Mouse (Mus musculus): ENCODE measurements around the gene Cdca7.
A peak's percentile ranks its signal among the peaks of the same experiment; 100 is the strongest.

The Cdca7 gene

DNA sequence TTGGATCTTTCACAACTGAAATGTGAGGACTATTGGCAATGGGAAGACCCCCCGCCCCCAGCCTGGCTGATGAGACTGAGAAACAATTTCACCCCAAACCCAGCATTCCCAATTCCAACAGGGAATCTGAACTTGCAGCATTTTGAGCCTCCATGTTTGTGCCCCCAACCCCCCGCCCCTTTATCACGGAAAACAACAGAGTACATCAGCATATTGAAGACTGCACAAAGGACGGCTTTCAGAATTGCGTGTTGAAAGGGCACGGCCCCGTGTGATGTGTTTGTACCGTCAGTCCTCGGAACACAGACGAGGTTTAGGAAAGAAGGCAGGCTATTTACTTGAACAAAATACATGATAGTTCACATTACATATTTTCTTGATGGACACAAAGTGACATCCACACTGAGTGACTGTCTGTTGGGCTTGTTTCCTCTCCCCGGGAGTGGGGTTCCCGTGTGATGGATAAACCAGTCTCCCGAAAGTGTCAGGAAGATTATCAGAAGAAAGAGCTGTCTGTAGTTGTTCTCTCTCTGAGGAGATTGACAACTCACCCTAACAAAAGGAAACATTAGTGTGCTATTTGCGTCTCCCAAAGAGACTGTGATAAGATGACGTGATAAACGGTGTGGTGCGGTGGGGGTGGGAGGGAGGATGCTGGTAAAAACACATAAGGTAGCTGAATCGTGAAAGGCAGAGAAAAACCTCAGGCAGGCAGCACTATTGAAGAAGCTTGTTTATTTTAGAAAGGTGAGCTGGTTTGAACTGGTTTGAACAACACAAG, 32.1 kb downstream of the Cdca7 start:
- no peak for DNase-seq (ENCODE audit: low read depth, low spot score)
- H3K27me3 ChIP-seq (ENCODE audit: control insufficient read depth, insufficient read depth, low read length, poor library complexity, severe bottlenecking) = no peaks in the 10 kb centered on the region
- no peaks in the 10 kb centered on the region for H3K36me3 ChIP-seq (ENCODE audit: control insufficient read depth, insufficient read depth, low read length, poor library complexity, severe bottlenecking)

DNA sequence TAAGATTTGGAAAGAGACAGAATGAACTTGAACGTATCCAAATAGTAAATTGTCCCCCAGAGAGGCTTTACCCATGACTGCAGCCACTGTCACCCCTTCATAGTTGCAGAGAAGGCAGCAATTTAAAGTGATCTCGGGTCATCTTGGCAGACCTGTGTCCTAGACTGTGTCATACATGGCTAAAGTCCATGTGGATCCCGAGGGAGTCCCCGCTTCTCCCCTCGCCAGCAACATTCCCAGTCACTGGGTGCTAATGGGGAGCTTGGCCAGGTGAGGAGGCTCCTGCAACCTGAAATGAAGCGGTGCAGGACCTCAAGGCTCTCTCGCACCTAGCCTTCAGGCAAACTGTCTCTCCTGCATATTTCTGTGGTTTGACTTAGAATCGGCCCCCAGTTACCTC, 32.9 kb downstream of the Cdca7 start:
- Histone ChIP-seq H3K27me3 (ENCODE audit: control insufficient read depth, insufficient read depth, low read length, poor library complexity, severe bottlenecking) (no peaks in the 10 kb centered on the region), H3K36me3 (ENCODE audit: control insufficient read depth, insufficient read depth, low read length, poor library complexity, severe bottlenecking) (no peaks in the 10 kb centered on the region)
- no peak for DNase-seq (ENCODE audit: low read depth, low spot score)

DNA sequence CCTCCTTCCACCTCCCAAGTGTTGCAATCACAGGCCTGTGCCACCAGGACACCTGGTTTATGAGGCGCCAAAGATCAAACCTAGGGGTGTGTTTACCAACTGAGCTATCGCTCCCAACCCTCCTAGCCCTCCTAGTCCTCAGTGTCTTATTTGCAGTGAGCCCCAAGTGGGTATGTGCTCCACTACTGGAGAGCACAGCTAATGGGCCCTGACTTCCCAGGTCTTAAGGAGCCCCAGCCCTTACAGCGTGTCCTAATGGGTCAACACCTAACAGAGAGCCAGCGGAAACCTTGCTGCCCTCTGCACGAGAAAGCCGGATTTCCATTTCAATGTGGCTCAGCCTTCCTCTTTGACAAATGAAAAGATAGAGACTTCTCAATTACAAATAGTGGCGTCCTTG, 39.6 kb downstream of the Cdca7 start:
- DNase-seq (ENCODE audit: low read depth, low spot score) = no peak
- Histone ChIP-seq H3K27me3 (ENCODE audit: control insufficient read depth, insufficient read depth, low read length, poor library complexity, severe bottlenecking) (no peaks in the 10 kb centered on the region; the same call in 1 of the 2 replicates), H3K36me3 (ENCODE audit: control insufficient read depth, insufficient read depth, low read length, poor library complexity, severe bottlenecking) (no peaks in the 10 kb centered on the region)

DNA sequence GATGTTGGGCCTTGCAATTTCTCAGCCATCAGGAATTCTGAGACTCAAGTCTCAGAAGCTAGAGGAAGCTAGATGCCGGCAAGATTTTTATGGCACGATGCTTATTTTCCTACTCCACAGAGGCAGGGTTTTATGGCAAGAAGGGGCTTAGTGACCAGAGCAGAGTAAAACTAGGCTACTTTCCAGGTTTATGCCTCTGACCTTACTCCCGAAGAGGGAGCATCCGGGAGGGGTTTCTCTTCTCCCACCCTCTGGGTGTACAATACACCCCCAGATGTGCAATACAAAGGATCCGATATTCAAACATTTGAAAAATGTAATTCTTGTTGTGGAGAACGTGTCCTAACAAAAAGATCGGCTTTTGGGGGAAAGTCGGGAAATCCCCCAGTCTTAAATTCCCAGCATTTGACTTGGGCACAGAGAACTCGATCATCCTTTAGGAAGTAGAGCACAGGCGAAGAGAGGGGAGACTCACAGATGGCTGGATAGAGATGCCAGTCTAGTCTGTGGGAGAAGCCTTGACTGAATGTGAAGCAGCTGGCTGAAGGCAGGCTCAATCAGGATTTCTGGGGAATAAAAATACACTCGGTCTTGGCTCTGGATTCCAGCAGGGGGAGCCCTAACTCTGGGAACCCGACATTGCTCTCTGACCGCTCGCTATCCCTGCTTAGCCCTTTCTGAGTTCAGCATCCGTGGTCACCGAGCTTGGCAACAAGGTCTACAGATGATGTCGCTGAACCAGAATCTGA, 40.2 kb downstream of the Cdca7 start:
- Histone ChIP-seq H3K36me3 (ENCODE audit: control insufficient read depth, insufficient read depth, low read length, poor library complexity, severe bottlenecking) (no peaks in the 10 kb centered on the region), H3K27me3 (ENCODE audit: control insufficient read depth, insufficient read depth, low read length, poor library complexity, severe bottlenecking) (no peaks in the 10 kb centered on the region; the same call in 1 of the 2 replicates)
- peak; percentile 38 for DNase-seq (ENCODE audit: low read depth, low spot score)

DNA sequence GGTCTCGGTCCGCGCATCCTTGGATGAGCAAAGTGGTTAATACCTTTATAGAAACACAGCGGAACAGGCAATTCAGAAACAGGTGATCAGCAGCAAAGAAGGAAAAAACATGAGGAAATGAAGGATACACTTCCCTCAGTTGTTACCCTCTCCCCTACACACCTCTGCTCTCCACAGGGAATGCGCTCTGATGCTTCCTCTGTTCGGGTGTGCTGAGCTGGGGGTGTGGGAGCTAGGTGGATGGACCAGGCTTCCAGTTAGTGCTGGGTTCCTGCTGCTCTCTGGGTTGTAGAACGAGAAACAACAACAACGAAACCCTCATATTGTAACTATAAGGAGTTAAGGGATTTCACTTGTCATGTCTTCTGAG, 40.7 kb downstream of the Cdca7 start:
- H3K27me3 ChIP-seq (ENCODE audit: control insufficient read depth, insufficient read depth, low read length, poor library complexity, severe bottlenecking) = no peaks in the 10 kb centered on the region; the same call in 1 of the 2 replicates
- no peak for DNase-seq (ENCODE audit: low read depth, low spot score)
- no peaks in the 10 kb centered on the region for H3K36me3 ChIP-seq (ENCODE audit: control insufficient read depth, insufficient read depth, low read length, poor library complexity, severe bottlenecking)

DNA sequence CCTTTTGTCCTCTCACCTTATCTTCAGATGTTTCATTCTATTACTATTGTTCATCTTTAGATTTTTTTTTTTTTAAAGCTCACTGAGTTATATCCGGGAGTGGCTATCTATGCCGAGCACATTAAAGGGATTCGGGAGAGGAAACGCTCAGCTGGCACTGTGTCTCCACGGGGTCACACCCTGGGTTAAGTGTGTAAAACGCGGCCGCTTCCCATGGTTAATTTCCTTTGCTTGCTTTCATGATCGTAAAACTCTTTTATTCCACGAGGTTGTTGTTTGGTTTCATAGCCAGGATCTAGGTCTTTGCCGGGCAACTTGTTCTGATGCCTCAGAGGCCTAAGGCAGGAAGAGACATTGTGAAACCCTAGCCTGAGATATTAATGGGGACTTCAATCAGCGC, 48.1 kb downstream of the Cdca7 start:
- no peak for DNase-seq (ENCODE audit: low read depth, low spot score)
- Histone ChIP-seq H3K27me3 (ENCODE audit: control insufficient read depth, insufficient read depth, low read length, poor library complexity, severe bottlenecking) (no peaks in the 10 kb centered on the region), H3K36me3 (ENCODE audit: control insufficient read depth, insufficient read depth, low read length, poor library complexity, severe bottlenecking) (no peaks in the 10 kb centered on the region)

DNA sequence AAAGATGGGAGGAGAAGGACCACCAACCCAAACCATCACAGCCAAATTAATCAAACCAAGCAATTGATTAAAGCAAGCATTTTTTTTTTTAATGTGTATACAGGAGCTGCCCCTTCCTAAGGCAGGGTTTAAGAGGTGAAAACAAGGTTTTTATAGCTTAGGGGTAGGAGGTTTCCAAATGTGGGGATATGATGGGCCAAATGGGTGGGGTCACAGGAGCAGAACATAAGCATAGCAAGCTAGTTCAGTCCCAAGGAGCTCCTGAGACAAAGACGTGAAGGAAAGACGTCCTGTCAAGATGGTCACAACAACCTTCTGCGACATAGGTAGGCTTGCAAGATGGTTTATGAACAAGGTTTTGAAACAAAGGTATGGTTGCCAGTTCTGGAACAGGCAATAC, 49.6 kb downstream of the Cdca7 start:
- Histone ChIP-seq H3K36me3 (ENCODE audit: control insufficient read depth, insufficient read depth, low read length, poor library complexity, severe bottlenecking) (no peaks in the 10 kb centered on the region), H3K27me3 (ENCODE audit: control insufficient read depth, insufficient read depth, low read length, poor library complexity, severe bottlenecking) (no peaks in the 10 kb centered on the region)
- DNase-seq (ENCODE audit: low read depth, low spot score) = no peak

DNA sequence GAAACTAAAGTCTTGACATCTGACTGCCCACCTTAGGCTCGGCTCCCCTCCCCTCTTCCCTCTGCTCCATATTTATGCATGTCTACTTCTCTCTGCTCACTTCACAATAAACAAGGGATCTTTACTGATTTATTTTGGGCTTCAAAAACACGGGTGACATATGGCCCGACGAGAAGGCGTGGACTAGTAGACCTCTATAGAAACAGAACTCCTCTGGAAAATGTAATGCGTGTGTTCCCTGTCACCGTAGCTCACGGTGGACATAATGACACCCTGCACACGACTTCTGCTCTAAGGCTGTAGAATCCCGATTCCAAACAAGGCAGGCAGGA, 53.0 kb downstream of the Cdca7 start:
- no peak for DNase-seq (ENCODE audit: low read depth, low spot score)
- no peaks in the 10 kb centered on the region for H3K36me3 ChIP-seq (ENCODE audit: control insufficient read depth, insufficient read depth, low read length, poor library complexity, severe bottlenecking)
- no peaks in the 10 kb centered on the region for H3K27me3 ChIP-seq (ENCODE audit: control insufficient read depth, insufficient read depth, low read length, poor library complexity, severe bottlenecking)

DNA sequence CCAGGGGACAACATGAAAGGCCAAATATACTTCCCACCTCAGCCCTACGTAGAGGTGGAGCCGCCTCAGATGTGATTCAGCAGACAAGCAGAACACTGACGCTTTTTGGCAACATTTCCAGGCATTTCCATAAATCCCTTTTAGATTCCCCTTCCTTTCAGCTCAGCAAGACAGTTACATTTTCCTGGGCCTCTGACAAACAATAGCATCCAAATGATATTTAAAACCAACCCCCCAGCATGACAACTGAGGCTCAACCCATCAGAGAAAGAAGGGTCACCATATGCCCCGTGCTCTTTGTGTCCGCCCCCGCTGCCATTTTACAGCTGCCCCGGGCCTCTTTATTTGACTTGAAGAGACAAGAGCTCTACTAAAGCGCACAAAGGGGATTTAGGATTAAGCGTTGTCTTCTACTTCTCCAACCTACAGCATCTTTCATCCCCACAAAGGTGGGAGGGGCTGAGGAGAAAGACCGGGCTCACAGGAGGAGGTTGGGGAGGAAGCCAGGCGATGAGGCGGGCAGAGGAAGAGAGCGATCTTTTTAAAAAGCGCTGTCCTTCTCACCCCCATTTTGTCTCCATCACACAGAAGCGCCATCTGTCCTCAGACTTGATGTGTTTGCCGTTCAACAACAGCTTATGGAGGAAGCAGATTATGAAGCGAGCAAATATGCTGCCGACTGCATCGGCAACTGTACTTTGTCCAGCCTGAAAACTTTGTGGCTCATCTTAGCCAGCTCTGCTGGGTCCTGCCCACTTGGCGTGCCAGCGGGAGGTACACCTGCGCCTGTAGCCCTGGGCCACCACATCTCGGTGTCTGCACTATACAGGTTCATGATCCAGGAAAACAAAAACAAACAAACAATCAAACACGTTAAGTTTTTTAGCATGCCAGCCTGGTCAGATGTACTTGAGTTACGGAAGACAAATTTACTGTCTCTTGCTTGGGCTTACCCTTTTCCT, 53.7 kb downstream of the Cdca7 start:
- no peak for DNase-seq (ENCODE audit: low read depth, low spot score)
- no peaks in the 10 kb centered on the region for H3K36me3 ChIP-seq (ENCODE audit: control insufficient read depth, insufficient read depth, low read length, poor library complexity, severe bottlenecking)
- H3K27me3 ChIP-seq (ENCODE audit: control insufficient read depth, insufficient read depth, low read length, poor library complexity, severe bottlenecking) = no peaks in the 10 kb centered on the region

DNA sequence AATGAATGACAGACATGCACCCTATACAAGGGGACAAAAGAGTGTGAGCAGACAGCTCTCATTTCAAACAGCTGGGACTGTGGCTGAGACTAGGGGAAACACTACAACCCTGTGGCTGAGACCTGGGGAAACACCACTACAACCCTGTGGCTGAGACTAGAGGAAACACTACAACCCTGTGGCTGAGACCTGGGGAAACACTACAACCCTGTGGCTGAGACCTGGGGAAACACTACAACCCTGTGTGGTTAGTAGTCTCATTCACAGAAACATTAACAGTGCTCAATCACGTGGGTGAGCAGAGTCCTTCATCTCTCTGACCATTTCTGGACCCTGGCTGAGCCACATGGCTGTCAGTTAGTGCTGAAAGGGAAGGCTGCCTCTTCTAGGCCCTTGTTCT, 59.9 kb downstream of the Cdca7 start:
- DNase-seq (ENCODE audit: low read depth, low spot score) = no peak
- H3K27me3 ChIP-seq (ENCODE audit: control insufficient read depth, insufficient read depth, low read length, poor library complexity, severe bottlenecking) = no peaks in the 10 kb centered on the region

More for the DNA sequence above, 59.9 kb downstream of the Cdca7 start:
- no peaks in the 10 kb centered on the region for H3K36me3 ChIP-seq (ENCODE audit: control insufficient read depth, insufficient read depth, low read length, poor library complexity, severe bottlenecking)
